Mouse (Mus musculus) T-helper 2 cell (primary cell): ENCODE measurements at regions not wholly inside any gene's neighbourhood (a gene's known extent, or its start where the extent isn't known, plus 50 kb on each side); places are given as distances from the start of the nearest gene placed in this dataset.

Source experiments
- in situ Hi-C: fragments of 300-600 bp; cut with MboI, MseI; formaldehyde crosslinking; loops from one replicate; pipeline ENCODE4 v1.15.1; 2025; ENCODE audit warnings: high pct_unique_total_duplicates

DNA sequence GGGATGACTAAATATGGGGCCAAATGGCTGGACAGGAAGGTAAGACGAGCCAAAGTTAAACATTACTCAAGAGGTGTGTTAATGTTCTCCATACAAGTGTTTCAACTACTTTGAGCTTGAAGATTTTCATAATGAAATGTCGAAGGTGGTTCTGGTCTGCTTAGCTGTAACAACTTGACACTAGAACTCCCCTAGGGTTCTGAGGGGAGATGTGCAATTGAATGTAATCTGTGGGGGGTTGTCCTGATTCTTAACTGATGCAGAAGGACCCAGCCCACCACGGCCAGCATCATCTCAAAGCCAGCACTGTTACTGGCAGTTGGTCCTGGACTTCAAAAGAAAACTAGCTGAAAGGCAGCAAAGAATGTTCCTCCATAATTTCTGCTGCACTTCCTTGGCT lies 55.3 kb downstream of the Gpr88 start:
- in situ Hi-C loops = no loop called here

DNA sequence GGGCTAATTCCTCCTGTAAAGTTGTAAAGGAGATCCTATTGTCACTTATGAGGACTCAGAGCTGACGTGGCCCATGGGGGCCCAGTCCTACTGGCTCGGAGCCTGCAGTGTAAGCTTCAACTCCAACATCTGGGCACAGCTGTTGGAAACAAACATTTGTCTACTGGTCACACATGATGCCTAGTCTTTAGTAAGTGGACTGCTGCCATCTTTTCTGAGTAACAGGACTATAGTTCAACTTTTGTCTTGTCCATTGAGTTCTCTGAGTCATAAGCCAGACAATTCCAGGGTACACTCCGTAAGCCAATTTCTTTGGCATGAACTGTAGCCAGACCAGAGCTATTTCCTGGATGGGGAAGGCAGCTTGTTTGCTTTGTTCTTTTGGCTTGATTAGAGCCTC lies 58.6 kb downstream of the Gpr88 start:
- in situ Hi-C loops = no loop called here

DNA sequence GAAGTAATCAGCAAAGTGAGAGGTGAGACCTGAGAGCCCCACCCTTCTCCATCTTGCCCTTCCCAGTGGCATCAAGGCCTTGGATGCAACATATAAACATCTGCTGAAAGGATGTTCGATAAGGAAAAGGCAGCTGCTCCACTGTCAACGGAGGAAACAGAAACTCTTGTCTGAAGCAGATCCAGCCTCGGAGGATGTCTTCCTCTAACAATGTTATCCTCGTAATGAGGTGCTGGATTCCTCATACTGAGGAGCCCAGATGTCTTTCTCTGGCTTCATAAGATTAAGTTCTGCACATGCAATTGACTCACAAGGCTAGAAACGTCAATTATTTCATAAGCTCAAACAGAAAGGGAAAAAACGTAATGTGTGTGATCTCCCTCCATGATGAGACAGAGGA lies 61.8 kb upstream of the Vcam1 start:
- in situ Hi-C loops = no loop called here

- in situ Hi-C loops = no loop called here
Measured at GRCm38 (mm10) chr3:116190727-116191126, 61.2 kb upstream of the Vcam1 start.

DNA sequence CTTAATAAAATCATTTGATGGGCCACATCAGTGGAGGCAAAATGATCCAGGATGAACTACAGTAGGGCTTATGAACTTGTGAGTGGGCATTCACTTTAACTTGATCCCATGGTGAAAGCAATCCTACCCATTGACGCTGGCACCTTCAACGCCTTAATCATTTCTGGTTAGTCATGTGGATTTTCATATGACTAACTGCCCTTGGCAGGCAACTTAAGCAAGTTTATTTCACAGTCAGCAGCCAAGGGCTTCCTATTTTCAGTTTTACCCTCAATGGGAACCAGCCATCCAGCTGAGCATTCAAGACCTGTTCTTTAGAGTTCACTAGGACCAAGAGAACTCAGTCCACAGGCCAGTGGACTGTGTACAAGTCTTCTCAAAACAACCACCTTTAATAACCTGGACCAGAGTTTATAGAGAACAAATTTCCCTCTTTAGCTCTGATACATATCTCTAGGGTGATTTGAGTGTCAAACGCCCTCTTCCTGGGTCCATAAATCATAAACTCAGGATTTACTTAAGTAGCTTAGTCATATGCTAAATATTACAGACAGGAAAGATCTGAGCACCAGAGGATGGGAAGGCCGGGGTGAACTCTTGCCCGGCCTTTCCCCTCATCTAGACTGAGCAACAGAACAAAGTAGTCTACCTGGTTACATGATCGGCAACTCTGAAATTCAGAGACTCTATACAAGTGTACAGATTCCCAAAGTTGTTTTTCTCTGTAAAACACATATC lies 60.0 kb upstream of the Vcam1 start:
- in situ Hi-C loops = loop anchor here (10.0 kb wide), 1 partner anchor 865 kb away; no protein-coding TSS in a partner anchor

- in situ Hi-C loops = loop anchor here (10.0 kb wide), 1 partner anchor 860 kb away; no protein-coding TSS in a partner anchor
Measured at GRCm38 (mm10) chr3:116185206-116185605, 55.7 kb upstream of the Vcam1 start.

DNA sequence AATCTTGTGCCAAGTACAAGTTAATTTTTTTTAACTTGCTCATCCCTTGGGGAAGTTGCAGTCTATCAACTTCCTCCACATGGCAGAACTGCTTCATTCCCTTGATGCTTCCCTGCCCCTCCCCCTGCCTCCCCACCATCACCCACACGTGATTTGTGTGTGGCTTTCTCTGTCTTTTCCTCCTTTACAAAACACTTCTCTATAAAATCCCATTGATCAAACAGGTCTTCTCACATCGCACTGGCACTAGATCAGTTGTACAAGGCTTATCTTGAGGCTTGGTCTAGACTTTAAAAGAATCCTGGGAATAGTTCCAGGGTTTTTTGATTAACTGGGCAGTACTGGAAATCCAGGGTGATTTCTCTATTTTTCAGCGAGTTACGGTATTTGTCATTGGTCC lies 55.0 kb upstream of the Vcam1 start:
- in situ Hi-C loops = loop anchor here (10.0 kb wide), 1 partner anchor 860 kb away; no protein-coding TSS in a partner anchor

GRCm38 (mm10) chr3:116180341-116180885 lies 50.9 kb upstream of the Vcam1 start:
- in situ Hi-C loops = loop anchor here (10.0 kb wide), 1 partner anchor 856 kb away; no protein-coding TSS in a partner anchor
